In genomic region chr17:26207686-26208085, GRCm38 (mm10) we compare ENCODE assay signal across 10 mouse cellular contexts. TPM values are rescaled to one million over a fixed set of nuclear protein-coding genes. Genes with fewer than 3 reads are reported as not detected.
DNase-seq lines count a peak whose midpoint lies in the region; ATAC-seq and TF ChIP-seq lines count a peak whose summit lies in the region.
"Had no signal": no experiment of that assay in that cellular context is flagged by ENCODE, and none has a peak within 500 bp of the region (broad histone marks: within the 10 kb centered on the region; RNA-seq: fewer than 3 reads in every experiment).

Gene Arhgdig (minus strand): TSS chr17:26207786.

- no peak within 1 kb of the TSS for H3K9ac ChIP-seq in forebrain, postnatal 0 days

- H3K27ac ChIP-seq in forebrain, postnatal 0 days (ENCODE audit: low read depth, low read length), result no peak within 1 kb of the TSS

- WGBS in forebrain, postnatal 0 days, result 90% methylated on average over 12 of the region's 12 CpGs

- CTCF ChIA-PET in Patski (lab: Charles Lee), result no interaction called here

- POLR2A ChIA-PET in Patski (lab: Charles Lee), result no interaction called here

- in situ Hi-C loops in Patski (cut with MboI; ENCODE audit: low pct_unique_long_range_greater_than_20kb), result no loop called here

- no peak within 1 kb of the TSS for H3K4me2 ChIP-seq in forebrain, postnatal 0 days (ENCODE audit: low read depth)

- peaks cover 2% of the 10 kb centered on the region; the same call in 1 of the 2 replicates for H3K36me3 ChIP-seq in forebrain, postnatal 0 days (ENCODE audit: insufficient read depth)

- H3K4me1 ChIP-seq in forebrain, postnatal 0 days (ENCODE audit: insufficient read depth), result peaks cover 3% of the 10 kb centered on the region

- no peaks in the 10 kb centered on the region for H3K27me3 ChIP-seq in Patski
- H3K27me3 ChIP-seq in forebrain, postnatal 0 days (ENCODE audit: insufficient read depth, low read length), result peaks cover 5% of the 10 kb centered on the region

- H3K9me3 ChIP-seq in forebrain, postnatal 0 days (ENCODE audit: low read length), result no peaks in the 10 kb centered on the region

- TF ChIP-seq CTCF in Patski (IDR thresholded peaks at IDR 0.05), result no peak
- TF ChIP-seq CTCF in forebrain, postnatal 0 days (IDR thresholded peaks at IDR 0.05; ENCODE audit: low read depth), result no peak

- no peak for ATAC-seq in Patski
- ATAC-seq in forebrain, postnatal 0 days, result no peak

- no peak for DNase-seq in layer of hippocampus, adult 18-20 months (ENCODE audit: low spot score in 2 of 2)
- DNase-seq in layer of hippocampus, adult 9-11 months, result no peak
- no peak for DNase-seq in Patski (ENCODE audit: low read depth, low spot score)
- DNase-seq in forebrain, postnatal 0 days, result no peak
- no peak for DNase-seq in left cerebral cortex, postnatal 4 days
- DNase-seq in kidney, adult 11 months, result no peak
- DNase-seq in gastrocnemius, postnatal 10 days, result no peak
- DNase-seq in kidney, postnatal 4 days, result no peak
- DNase-seq: cerebellum, adult 11 months had no signal

- H3K4me3 ChIP-seq in forebrain, postnatal 0 days (ENCODE audit: low read depth, low read length), result no peak within 1 kb of the TSS

- intact Hi-C loops in left cerebral cortex, postnatal 4 days (cut with DNase I), result no loop called here

RNA-seq across cellular contexts. Expression of gene Arhgdig, which starts in this region (rescaled TPM):
- 10 to 100 TPM; 64.8 to 65.1 TPM for total RNA-seq in layer of hippocampus, adult 18-20 months (2021)
- polyA plus RNA-seq in Patski (2021), result 17.0 TPM
- 140 and 171 TPM in 2 replicates for total RNA-seq in forebrain, postnatal 0 days (2014; rRNA removed)
- 230 and 243 TPM in 2 replicates for polyA plus RNA-seq in forebrain, postnatal 0 days (2015; fragmentation: Nextera tagmentation; extraction: Ambion mirVana)
- 100 to 1,000 TPM; 165 to 166 TPM for total RNA-seq in left cerebral cortex, postnatal 4 days (2021)
- 1 to 10 TPM; 3.5 to 4.8 TPM for total RNA-seq in gastrocnemius, postnatal 10 days (2021)
- total RNA-seq: hematopoietic stem cell, adult 5-6 weeks had no signal

Comparison
In these comparisons a context has a peak if more than half of its experiments do, and no peak if none do; other contexts are left out.
1. RNA of gene Arhgdig (total RNA-seq): 165 to 166 TPM in left cerebral cortex, postnatal 4 days, 140 to 171 TPM in forebrain, postnatal 0 days and 64.8 to 65.1 TPM in layer of hippocampus, adult 18-20 months; 3.5 to 4.8 TPM in gastrocnemius, postnatal 10 days; every median in the first group is over 10 times any median in the second.
2. RNA of gene Arhgdig (polyA plus RNA-seq): 230 to 243 TPM in forebrain, postnatal 0 days; 17.0 TPM in Patski (single experiment); every median in the first group is over 10 times any median in the second.